In genomic region chr9:40799112-40799511, GRCm38 (mm10) we compare ENCODE assay signal across 7 mouse cellular contexts. TPM values are rescaled to one million over a fixed set of nuclear protein-coding genes. Genes with fewer than 3 reads are reported as not detected.
DNase-seq lines count a peak whose midpoint lies in the region; ATAC-seq and TF ChIP-seq lines count a peak whose summit lies in the region.

No protein-coding gene starts in this region.

- TF ChIP-seq CTCF in stomach, postnatal 0 days (IDR thresholded peaks at IDR 0.05; ENCODE audit: low read depth), result no peak

- WGBS in forebrain, embryonic 13.5 days, result 51% methylated on average over 3 of the region's 3 CpGs
- WGBS in stomach, postnatal 0 days, result 29% methylated on average over 3 of the region's 3 CpGs

- peaks cover 14% of the 10 kb centered on the region for H3K36me3 ChIP-seq in forebrain, embryonic 13.5 days (ENCODE audit: poor library complexity, severe bottlenecking)
- H3K36me3 ChIP-seq in stomach, postnatal 0 days (ENCODE audit: control insufficient read depth, insufficient read depth, low read length), result peaks cover 2% of the 10 kb centered on the region; the same call in 1 of the 2 replicates

- peak overlapping the region; percentile 98; the same call in 1 of the 2 replicates for H3K27ac ChIP-seq in forebrain, embryonic 13.5 days
- peak overlapping the region; percentile 99 for H3K27ac ChIP-seq in stomach, postnatal 0 days (replicated peaks)

- H3K27me3 ChIP-seq in forebrain, embryonic 13.5 days, result no peaks in the 10 kb centered on the region
- H3K27me3 ChIP-seq in stomach, postnatal 0 days (ENCODE audit: control insufficient read depth, insufficient read depth, low read length), result no peaks in the 10 kb centered on the region

- no peak overlapping the region; the same call in 1 of the 2 replicates for H3K9ac ChIP-seq in forebrain, embryonic 13.5 days
- H3K9ac ChIP-seq in stomach, postnatal 0 days (ENCODE audit: low read length), result no peak overlapping the region

- TF ChIP-seq EP300 in stomach, postnatal 0 days (optimal IDR thresholded peaks at IDR 0.05), result no peak

- no peak for ATAC-seq in forebrain, embryonic 13.5 days
- no peak for ATAC-seq in stomach, postnatal 0 days (ENCODE audit: low FRiP score, low TSS enrichment)
- no peak for ATAC-seq in monocyte, adult 5-6 weeks (replicated peaks; ENCODE audit: insufficient number of reproducible peaks, low FRiP score, low TSS enrichment, poor library complexity, severe bottlenecking)

- peak; percentile 11 for DNase-seq in ovary, postnatal 36 days (ENCODE audit: low spot score)
- DNase-seq in ovary, adult 18-20 months (ENCODE audit: low spot score), result no peak
- peak; percentile 47 for DNase-seq in liver
- peak; percentile 29 for DNase-seq in stomach, postnatal 0 days (ENCODE audit: low spot score)
- DNase-seq in urinary bladder, adult 2 months (ENCODE audit: low spot score), result no peak

- H3K4me1 ChIP-seq in forebrain, embryonic 13.5 days, result peaks cover 20% of the 10 kb centered on the region
- peaks cover 3% of the 10 kb centered on the region; the same call in 1 of the 2 replicates for H3K4me1 ChIP-seq in stomach, postnatal 0 days (replicated peaks; ENCODE audit: control insufficient read depth, insufficient read depth)

- no peak overlapping the region; the same call in 1 of the 2 replicates for H3K4me3 ChIP-seq in forebrain, embryonic 13.5 days
- no peak overlapping the region for H3K4me3 ChIP-seq in stomach, postnatal 0 days (ENCODE audit: low read depth, low read length)

- peak overlapping the region; percentile 69; the same call in 1 of the 2 replicates for H3K4me2 ChIP-seq in forebrain, embryonic 13.5 days
- no peak overlapping the region for H3K4me2 ChIP-seq in stomach, postnatal 0 days (replicated peaks; ENCODE audit: low read depth)

- H3K9me3 ChIP-seq in forebrain, embryonic 13.5 days (replicated peaks), result no peaks in the 10 kb centered on the region
- H3K9me3 ChIP-seq in stomach, postnatal 0 days (ENCODE audit: control insufficient read depth, low read length), result no peaks in the 10 kb centered on the region

RNA-seq across cellular contexts. Expression of gene Hspa8, which starts 1.7 kb away (rescaled TPM):
- 3,030 and 3,122 TPM in 2 replicates for polyA plus RNA-seq in forebrain, embryonic 13.5 days (2015; fragmentation: Nextera tagmentation; extraction: Ambion mirVana)
- 991 and 1,085 TPM in 2 replicates for polyA plus RNA-seq in stomach, postnatal 0 days (2015; fragmentation: Nextera tagmentation; extraction: Ambion mirVana)
- total RNA-seq in monocyte, adult 5-6 weeks (2017), result 2,780 to 3,802 TPM (median 3,103 TPM) in 3 replicates
- polyA plus RNA-seq in urinary bladder, adult 2 months (2012; rRNA removed), result 1,107 and 1,301 TPM in 2 replicates

Comparison
In these comparisons a context has a peak if more than half of its experiments do, and no peak if none do; other contexts are left out.
1. DNase-seq: peak in ovary, postnatal 36 days (single experiment), liver (single experiment) and stomach, postnatal 0 days (single experiment); none in ovary, adult 18-20 months (single experiment) and urinary bladder, adult 2 months (single experiment).